Mouse (Mus musculus) right cerebral cortex, adult 2 months (tissue): ENCODE results near the gene Sh3rf3.
"Not testable (repeated sequence)": the region's sequence is repeated elsewhere in the genome, so short reads cannot be mapped to it uniquely, and the experiment has no call there.

Experiments
- DNase-seq, 2 experiments: peaks; one replicate each; pipeline ENCODE4 v3.0.0; 2021 to 2022; ENCODE audit warnings: low spot score in 2 of 2

Gene Sh3rf3

GRCm38 (mm10) chr10:58981674-58982329 is 168.6 kb downstream of the Sh3rf3 start:
- no peak for DNase-seq

- no peak for DNase-seq
Measured at GRCm38 (mm10) chr10:58982546-58983154, 169.5 kb downstream of the Sh3rf3 start.

GRCm38 (mm10) chr10:58991611-58992010 is 178.5 kb downstream of the Sh3rf3 start:
- DNase-seq: no peak

- no peak for DNase-seq
Measured at GRCm38 (mm10) chr10:58994726-58995125, 181.6 kb downstream of the Sh3rf3 start.

- DNase-seq: no peak
Measured at GRCm38 (mm10) chr10:58995132-58995531, 182.0 kb downstream of the Sh3rf3 start.

- no peak for DNase-seq
Measured at GRCm38 (mm10) chr10:59002361-59002760, 189.2 kb downstream of the Sh3rf3 start.

GRCm38 (mm10) chr10:59011415-59011814 is 198.3 kb downstream of the Sh3rf3 start:
- peak in 1 of 2 experiments; percentile 36 for DNase-seq

- no peak for DNase-seq
Measured at GRCm38 (mm10) chr10:59013618-59014017, 200.5 kb downstream of the Sh3rf3 start.

- DNase-seq: no peak
Measured at GRCm38 (mm10) chr10:59019302-59019973, 206.3 kb downstream of the Sh3rf3 start.

GRCm38 (mm10) chr10:59050434-59050833 is 237.3 kb downstream of the Sh3rf3 start:
- no peak for DNase-seq

- no peak for DNase-seq
Measured at GRCm38 (mm10) chr10:59056294-59056693, 243.1 kb downstream of the Sh3rf3 start.

GRCm38 (mm10) chr10:59066804-59067203 is 253.6 kb downstream of the Sh3rf3 start:
- DNase-seq: no peak

GRCm38 (mm10) chr10:59072827-59073226 is 259.7 kb downstream of the Sh3rf3 start:
- DNase-seq: peak; percentile 44 to 51

GRCm38 (mm10) chr10:59076681-59077080 is 263.5 kb downstream of the Sh3rf3 start:
- DNase-seq: no peak

GRCm38 (mm10) chr10:59077909-59078308 is 264.8 kb downstream of the Sh3rf3 start:
- peak; percentile 65 to 67 for DNase-seq

- DNase-seq: no peak
Measured at GRCm38 (mm10) chr10:59085604-59086003, 272.4 kb downstream of the Sh3rf3 start.

GRCm38 (mm10) chr10:59086578-59086977 is 273.4 kb downstream of the Sh3rf3 start:
- DNase-seq: no peak

- DNase-seq: peak; percentile 56 to 74
Measured at GRCm38 (mm10) chr10:59089861-59090621, 276.9 kb downstream of the Sh3rf3 start.

GRCm38 (mm10) chr10:59090622-59090971 is 277.4 kb downstream of the Sh3rf3 start:
- no peak for DNase-seq

- DNase-seq: no peak
Measured at GRCm38 (mm10) chr10:59091556-59091955, 278.4 kb downstream of the Sh3rf3 start.

GRCm38 (mm10) chr10:59091988-59092387 is 278.8 kb downstream of the Sh3rf3 start:
- DNase-seq: no peak

- DNase-seq: not testable (repeated sequence)
Measured at GRCm38 (mm10) chr10:59103076-59103475, 289.9 kb downstream of the Sh3rf3 start.
